Mouse (Mus musculus) layer of hippocampus, adult 9-11 months (tissue): ENCODE measurements around the gene Hipk4.

ENCODE experiments used
- DNase-seq: peaks from one replicate; pipeline ENCODE4 v3.0.0; 2022

Hipk4 gene

DNA sequence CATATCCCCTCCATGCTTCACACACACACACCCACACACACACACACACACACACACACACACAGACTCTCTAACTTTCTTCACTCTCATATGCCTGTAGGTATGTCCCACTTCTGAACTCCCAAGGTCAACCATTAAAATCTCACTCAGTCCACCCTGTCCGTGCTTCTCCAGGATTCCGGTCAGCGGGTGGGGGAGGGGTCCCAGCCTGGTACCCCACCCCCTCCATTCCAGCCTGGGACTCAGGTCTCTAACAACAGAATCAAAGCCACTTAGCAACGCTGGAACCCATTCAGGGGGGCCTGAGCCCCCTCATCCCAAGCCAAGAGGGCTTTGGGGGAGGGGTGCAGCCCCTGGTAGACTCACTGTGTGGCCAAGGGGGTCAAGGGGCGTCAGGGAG, at the start of gene Hipk4:
Gene Hipk4, plus strand, starts transcription at position 301 of the 400 bp plus-strand sequence.
- no peak for DNase-seq

- DNase-seq, result no peak
Measured at GRCm38 (mm10) chr7:27473835-27474489, 49.1 kb upstream of the Hipk4 start.

GRCm38 (mm10) chr7:27474490-27474954, 48.5 kb upstream of the Hipk4 start:
- DNase-seq, result peak; percentile 99

DNA sequence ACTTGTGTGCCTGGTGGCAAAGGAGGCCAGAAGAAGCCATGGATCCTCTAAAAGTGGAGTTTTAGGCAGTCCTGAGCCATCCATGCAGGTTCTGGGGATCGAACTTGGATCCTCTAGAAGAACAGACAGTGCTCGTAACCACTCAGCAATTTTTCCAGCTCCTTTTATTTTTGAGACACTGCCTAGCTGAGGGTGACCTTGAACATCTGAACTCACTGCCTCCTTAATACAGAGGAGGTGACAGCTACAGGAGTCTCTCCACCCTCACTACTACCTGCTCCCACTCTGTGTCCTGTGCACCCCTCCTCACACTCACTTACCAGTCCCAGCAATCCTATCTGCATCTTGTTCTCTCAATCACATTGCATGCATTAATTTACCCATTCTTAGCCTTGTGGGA, 47.5 kb upstream of the Hipk4 start:
- DNase-seq, result no peak

DNA sequence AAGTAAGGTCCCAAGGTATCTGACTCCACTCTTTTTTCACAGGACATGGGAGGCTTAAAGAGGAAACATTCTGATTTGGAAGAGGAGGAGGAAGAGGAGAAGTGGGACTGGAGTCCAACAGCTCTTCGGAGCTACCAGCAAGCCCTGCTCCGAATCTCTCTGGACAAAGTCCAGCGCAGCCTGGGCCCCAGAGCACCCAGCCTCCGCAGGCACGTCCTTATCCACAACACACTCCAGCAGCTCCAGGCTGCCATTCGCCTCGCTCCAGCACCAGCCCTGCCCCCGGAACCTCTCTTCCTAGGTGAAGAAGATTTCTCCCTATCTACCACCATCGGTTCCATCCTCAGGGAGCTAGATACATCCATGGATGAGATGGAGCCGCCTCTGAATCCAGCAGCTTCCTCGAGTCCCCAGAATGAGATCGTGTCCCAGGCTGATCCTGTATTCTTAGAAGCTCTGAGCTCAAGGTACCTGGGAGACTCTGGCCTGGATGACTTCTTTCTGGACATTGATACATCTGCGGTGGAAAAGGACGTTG, 46.9 kb upstream of the Hipk4 start:
- DNase-seq, result no peak

GRCm38 (mm10) chr7:27478561-27478960, 44.5 kb upstream of the Hipk4 start:
- DNase-seq, result no peak

- DNase-seq, result no peak
Measured at GRCm38 (mm10) chr7:27479750-27480149, 43.3 kb upstream of the Hipk4 start.

- DNase-seq, result no peak
Measured at GRCm38 (mm10) chr7:27480506-27480905, 42.6 kb upstream of the Hipk4 start.

DNA sequence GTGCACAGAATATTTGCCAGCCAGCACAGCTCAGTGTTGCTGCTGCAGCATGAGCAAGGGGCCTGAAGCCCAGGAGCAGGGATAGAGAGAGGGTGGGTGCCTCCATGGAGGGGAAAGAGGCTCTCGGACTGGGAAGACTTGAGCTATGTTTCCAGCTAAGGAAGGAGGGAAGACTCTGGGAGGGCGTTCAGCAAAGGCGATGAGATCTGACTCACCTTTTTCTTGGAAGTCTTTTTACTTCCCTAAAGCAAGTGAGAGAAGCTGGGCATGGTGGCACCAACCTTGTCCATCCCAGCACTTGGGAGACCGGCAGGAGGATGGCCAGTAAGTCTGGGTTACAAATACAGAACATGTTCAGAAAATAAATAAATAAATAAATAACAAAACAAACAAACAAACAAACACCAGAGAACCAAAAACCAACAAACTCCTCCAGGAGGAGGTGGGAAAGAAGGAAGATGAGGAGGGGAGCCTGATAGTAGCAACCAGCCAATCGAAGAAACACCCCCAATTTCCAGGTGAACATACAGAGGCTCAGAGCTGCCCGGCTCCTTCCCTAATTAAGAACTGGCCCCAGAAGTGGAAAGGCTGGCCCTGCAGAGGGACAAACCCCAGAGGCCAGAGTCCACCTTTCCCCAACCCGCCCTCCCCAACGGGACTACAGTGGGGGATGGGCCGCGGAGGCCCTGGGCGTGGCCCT, 42.0 kb upstream of the Hipk4 start:
- no peak for DNase-seq

DNA sequence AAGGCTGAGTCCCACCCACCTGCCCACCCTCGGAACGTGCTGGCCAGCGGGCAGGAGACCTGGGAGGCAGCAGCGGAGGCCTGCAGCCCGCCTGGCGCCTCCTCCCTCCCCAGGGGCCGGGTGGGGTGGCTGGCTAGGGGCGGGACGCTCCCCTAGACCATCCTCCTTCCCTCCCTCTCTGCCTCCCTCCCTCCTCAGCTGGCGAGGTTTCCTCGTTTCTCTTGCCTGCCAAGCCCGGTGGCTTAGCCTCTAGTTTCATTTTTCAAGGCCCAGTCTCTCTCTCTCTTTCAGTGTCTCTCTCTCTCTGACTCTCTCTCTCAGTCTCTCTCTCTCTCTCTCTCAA, 41.5 kb upstream of the Hipk4 start:
- peak; percentile 82 for DNase-seq

- no peak for DNase-seq
Measured at GRCm38 (mm10) chr7:27483860-27484259, 39.2 kb upstream of the Hipk4 start.

DNA sequence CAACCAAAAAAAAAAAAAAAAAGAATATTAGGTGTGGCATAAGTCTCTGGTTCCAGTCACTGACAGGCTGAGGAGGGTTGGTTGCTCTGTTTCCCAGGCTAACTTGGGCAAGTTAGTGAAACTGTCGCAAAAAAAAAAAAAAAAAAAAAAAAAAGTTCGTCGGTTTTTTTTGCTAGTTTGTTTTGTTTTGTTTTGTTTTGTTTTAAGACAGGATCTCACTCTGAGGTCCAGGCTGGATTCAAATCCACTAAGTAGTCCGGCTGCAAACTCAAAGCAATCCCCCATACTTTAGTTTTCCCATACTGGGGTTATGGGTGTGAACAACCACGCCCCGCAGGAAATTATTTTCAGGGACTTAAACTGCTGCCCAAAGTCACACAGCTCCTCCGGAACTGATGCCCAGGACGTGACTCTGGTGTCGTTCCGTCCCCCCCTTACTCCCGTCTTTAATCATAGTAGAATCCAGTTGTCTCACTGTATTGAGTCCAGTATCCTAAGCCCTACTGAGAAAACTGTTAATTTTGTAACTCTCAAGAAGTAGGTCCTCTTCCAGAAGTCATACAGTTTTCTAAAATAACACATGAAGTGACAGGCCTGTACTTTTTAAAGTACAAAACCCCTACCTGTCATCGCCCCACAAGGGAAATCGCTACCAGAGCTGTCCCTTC, 36.8 kb upstream of the Hipk4 start:
- DNase-seq, result no peak

DNA sequence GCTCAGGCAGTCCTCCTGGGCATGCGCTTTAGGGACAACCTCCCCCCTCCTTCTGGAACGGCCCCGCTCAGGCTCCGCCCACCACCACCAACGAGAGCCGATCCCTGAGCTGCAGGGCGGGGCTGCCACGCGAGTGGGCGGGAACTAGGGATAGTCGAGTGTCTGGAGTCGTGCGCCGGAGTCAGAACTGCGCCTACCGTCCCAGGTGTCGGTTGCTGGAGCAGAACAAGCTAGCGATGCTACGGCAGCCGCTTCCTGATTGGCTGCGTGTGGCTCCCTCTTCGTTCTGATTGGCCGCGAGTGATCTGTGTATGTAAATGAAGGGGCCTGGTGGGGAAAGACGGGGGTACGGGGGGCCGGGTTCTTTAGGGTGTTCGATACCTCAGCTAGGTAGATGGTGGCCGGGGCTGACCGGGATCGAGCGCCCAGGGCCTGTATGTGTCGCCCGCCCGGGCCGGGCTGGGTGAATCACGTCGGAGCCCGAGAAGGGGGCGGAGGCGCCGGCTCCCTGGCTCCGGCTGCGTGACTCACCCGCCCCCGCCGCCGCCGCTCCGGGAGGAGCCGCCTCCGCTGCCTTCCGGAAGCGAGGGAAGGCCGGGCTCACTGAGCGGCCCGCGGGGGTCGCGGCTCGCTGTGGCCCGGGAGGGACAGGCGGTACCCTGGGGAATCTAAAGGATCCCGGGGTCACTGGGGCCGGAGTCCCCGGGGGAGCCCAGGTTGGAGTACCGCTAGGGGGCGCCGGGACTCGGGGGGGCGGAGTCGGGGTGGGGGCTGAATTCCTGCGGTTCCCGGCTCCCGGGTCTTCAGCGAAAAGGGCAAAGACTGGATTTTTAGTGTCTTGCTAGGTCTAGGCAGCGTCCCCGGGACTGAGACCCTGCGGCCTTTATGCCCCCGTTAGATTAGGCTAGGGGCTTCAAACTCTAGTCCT, 36.0 kb upstream of the Hipk4 start, which contains the start of gene Sertad1:
Gene Sertad1, plus strand, starts transcription at position 141 of the 928 bp plus-strand sequence.
- peak; percentile 100 for DNase-seq

DNA sequence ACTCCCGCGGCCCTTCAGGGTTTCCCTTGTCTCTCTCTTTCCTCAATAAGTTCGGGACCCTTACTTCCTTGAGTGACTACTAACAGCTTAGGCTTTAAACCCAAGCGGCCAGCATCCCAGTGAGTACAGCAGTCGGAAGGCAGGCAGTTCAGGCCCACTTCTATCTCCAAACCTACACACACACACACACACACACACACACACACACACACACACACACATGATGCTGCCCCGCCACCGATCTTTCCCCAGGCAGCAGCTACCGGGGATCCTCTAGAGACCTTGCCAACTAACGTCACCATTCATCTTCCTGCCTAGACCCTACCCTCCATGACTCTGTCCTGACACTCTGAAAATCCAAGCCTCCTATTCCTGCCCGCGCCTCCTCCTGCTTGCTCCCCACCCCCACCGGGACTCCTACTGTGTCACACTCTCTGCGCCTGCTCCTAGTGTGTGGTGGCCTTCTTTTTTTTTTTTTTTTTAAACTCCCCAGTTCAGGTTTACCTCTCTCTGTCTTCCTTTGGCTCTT, 35.3 kb upstream of the Hipk4 start:
- peak; percentile 71 for DNase-seq

- DNase-seq, result no peak
Measured at GRCm38 (mm10) chr7:27489270-27489869, 33.7 kb upstream of the Hipk4 start.

- DNase-seq, result no peak
Measured at GRCm38 (mm10) chr7:27490227-27490542, 32.9 kb upstream of the Hipk4 start.

- peak; percentile 91 for DNase-seq
Measured at GRCm38 (mm10) chr7:27490543-27491329, 32.3 kb upstream of the Hipk4 start.

- no peak for DNase-seq
Measured at GRCm38 (mm10) chr7:27491856-27492255, 31.2 kb upstream of the Hipk4 start.

DNA sequence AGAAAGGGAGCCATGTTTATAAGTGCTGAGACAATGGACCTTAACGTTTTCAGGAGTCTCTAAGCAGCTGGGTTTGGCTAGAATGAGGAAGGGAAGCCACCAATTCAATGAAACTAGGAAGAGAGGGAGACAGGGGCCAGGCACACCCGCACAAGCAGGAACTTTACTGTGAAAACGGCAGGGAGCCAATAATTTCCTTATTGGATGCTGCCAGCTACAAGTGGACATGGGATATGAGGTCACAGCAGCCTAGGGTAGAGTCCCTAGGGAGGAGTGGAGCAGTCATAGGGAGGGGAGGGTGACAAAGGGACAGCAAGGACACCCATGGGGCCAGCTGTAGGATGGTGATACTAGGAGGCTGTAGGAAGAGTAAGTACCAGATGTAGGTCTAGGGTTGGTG, 30.0 kb upstream of the Hipk4 start:
- DNase-seq, result no peak

DNA sequence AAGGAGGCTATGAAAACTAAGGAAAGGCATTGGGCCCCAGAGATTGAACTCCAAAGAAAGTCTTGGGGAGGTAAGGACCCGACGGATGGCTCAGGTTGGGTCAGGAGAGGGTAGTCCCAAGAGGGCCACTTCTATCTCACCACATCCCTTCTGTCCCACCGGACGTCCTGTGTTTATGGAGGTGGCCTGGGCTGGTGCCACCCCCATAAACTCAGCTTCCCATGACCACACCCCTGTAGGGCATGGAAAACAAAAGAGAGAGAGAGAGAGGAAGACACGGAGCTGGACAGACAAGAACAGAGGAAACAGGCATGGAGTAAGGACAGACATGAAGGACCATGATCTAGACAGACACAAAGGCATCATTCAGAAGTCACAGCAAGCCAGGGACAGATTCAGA, 29.6 kb upstream of the Hipk4 start:
- no peak for DNase-seq
